Mouse (Mus musculus): ENCODE data around the gene Olfr1291-ps1.

The Olfr1291-ps1 gene

DNA sequence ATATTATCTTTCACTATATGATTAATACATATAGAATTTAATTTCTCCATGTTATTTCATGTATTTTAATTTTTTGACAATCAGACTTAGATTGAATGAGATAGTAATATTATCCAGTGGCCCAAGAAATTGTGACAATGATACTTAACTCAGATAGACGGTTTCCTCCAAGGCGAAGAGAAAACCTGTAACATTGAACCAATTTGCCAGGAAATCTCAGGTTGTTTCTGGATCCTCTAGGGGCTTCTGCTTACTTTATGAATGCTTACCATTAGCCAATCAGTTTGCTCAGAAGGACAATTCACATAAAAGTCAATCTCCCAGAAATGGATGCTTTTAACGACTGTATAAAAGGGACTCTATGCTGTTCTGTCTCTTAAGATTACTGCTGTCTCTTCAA is at the start of gene Olfr1291-ps1:
Gene Olfr1291-ps1, plus strand, starts transcription at position 301 of the 400 bp plus-strand sequence.
- no peak for DNase-seq (ENCODE audit: low spot score in 2 of 2)

DNA sequence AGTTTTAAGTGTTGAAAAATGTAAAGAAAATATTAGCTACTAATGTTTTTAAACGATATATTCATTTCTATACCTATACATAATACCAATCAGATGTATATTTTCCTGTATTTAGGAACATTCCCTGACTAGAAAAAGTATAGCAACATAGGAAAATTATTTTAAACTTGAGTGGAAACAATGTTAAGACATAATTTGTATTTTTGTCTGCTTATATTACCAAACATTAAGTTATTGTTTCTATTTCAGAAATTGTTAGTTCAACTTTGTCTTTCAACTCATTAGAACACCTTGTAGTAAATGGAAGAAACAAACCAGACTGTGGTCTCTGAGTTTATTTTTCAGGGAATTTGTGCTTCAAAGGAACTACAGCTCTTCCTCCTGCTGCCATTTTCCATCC is 48.1 kb upstream of the Olfr1291-ps1 start, which contains the start of gene Olfr1287:
Gene Olfr1287, plus strand, starts transcription at position 301 of the 400 bp plus-strand sequence.
- no peak for DNase-seq (ENCODE audit: low spot score in 2 of 2)

- DNase-seq (ENCODE audit: low spot score in 2 of 2) = no peak
These were observed 23.2 kb upstream of the Olfr1291-ps1 start, which contains the start of gene Olfr1288 for GRCm38 (mm10) chr2:111473801-111474200. TSS of gene Olfr1288 (plus strand) at chr2:111474101.

DNA sequence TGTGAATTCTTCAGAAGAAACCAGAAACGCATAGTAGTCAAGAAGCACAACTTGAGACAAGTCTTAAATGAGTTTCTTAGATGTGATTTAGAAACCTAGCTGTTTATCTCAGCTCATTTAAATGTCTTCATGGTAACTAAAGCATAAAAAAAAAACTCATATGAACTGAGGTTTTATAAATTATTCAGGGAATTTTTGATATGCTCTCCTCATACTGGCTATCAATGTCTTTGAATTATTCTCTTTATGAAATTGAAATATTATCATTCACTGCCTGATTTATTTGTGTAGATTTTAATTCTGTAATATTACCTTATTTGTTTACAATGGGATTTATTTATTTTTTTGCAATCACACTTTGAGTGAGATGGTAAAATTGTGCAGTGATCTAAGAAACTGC is 16.5 kb upstream of the Olfr1291-ps1 start, which contains the start of gene Olfr1289:
Gene Olfr1289, plus strand, starts transcription at position 301 of the 400 bp plus-strand sequence.
- DNase-seq (ENCODE audit: low spot score in 2 of 2) = no peak

GRCm38 (mm10) chr2:111493729-111494128 is 3.3 kb upstream of the Olfr1291-ps1 start, which contains the start of gene Olfr1290:
TSS of gene Olfr1290 (minus strand) at chr2:111493829.
- DNase-seq (ENCODE audit: low spot score in 2 of 2) = no peak

DNA sequence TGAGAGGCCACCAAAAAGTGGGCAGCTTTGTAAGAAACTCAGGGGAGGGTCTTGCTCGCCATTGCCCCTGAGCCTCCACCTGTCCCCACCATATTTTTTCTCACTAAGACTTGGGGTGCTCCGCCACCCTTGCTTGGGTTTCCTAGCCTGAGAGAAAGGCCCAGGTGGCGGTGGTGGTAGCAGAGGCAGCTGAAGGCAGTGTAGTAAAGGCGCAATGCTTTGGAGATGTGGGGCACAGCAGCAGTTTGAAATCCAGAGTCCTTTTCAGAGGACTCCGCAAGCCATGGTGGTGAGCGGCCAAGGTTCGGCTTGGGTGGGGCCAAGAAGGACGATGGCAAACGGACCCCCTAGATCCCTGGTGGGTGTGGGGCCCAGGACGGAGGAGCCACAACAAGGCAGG is 20.5 kb downstream of the Olfr1291-ps1 start:
- DNase-seq (ENCODE audit: low spot score in 2 of 2) = no peak

DNA sequence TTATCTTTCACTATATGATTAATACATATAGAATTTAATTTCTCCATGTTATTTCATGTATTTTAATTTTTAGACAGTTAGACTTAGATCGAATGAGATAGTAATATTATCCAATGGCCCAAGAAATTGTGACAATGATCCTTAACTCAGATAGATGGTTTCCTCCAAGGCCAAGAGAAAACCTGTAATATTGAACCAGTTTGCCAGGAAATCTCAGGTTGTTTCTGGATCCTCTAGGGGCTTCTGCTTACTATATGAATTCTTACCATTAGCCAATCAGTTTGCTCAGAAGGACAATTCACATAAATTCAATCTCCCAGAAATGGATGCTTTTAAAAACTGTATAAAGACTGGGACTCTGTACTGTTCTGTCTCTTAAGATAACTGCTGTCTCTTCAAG is 27.9 kb downstream of the Olfr1291-ps1 start, which contains the start of gene Olfr1293-ps:
Gene Olfr1293-ps, plus strand, starts transcription at position 301 of the 400 bp plus-strand sequence.
- no peak for DNase-seq (ENCODE audit: low spot score in 2 of 2)

- DNase-seq (ENCODE audit: low spot score in 2 of 2) = no peak
These were observed 43.2 kb downstream of the Olfr1291-ps1 start, which contains the start of gene Olfr1294 for GRCm38 (mm10) chr2:111540191-111540590. TSS of gene Olfr1294 (minus strand) at chr2:111540291.
